Comparison of ENCODE assay signal across 10 mouse cellular contexts in genomic region chr11:16800507-16800906, GRCm38 (mm10). TPM values are rescaled to one million over a fixed set of nuclear protein-coding genes. Genes with fewer than 3 reads are reported as not detected.
A peak's percentile ranks its signal among the peaks of the same experiment; 100 is the strongest.
DNase-seq lines count a peak whose midpoint lies in the region; ATAC-seq and TF ChIP-seq lines count a peak whose summit lies in the region.
"Had no signal": no experiment of that assay in that cellular context is flagged by ENCODE, and none has a peak within 500 bp of the region (broad histone marks: within the 10 kb centered on the region; RNA-seq: fewer than 3 reads in every experiment).

No protein-coding gene starts in this region.

- no peak for TF ChIP-seq CTCF in lung, embryonic 14.5 days (IDR thresholded peaks at IDR 0.05; ENCODE audit: low read depth)

- H3K4me2 ChIP-seq in lung, embryonic 14.5 days = no peak overlapping the region
- H3K4me2 ChIP-seq: neural tube, embryonic 12.5 days had no signal

- H3K36me3 ChIP-seq in lung, embryonic 14.5 days (ENCODE audit: insufficient read depth) = no peaks in the 10 kb centered on the region
- no peaks in the 10 kb centered on the region for H3K36me3 ChIP-seq in hindbrain, embryonic 10.5 days
- H3K36me3 ChIP-seq: neural tube, embryonic 12.5 days had no signal

- peak; percentile 92 for ATAC-seq in lung, embryonic 14.5 days (ENCODE audit: insufficient read depth)

- no peak overlapping the region for H3K9ac ChIP-seq in lung, embryonic 14.5 days
- H3K9ac ChIP-seq: neural tube, embryonic 12.5 days had no signal

- no peaks in the 10 kb centered on the region for H3K9me3 ChIP-seq in lung, embryonic 14.5 days (ENCODE audit: low read depth, low read length)
- H3K9me3 ChIP-seq in hindbrain, embryonic 10.5 days = no peaks in the 10 kb centered on the region
- H3K9me3 ChIP-seq: neural tube, embryonic 12.5 days had no signal

- intact Hi-C loops in heart, postnatal 36 days (cut with DNase I) = no loop called here

- H3K4me3 ChIP-seq in lung, embryonic 14.5 days (ENCODE audit: low read depth, low read length) = no peak overlapping the region
- H3K4me3 ChIP-seq in hindbrain, embryonic 10.5 days = no peak overlapping the region
- H3K4me3 ChIP-seq: neural tube, embryonic 12.5 days had no signal

- H3K27ac ChIP-seq in lung, embryonic 14.5 days (ENCODE audit: low read depth) = no peak overlapping the region
- H3K27ac ChIP-seq in hindbrain, embryonic 10.5 days = no peak overlapping the region
- H3K27ac ChIP-seq: neural tube, embryonic 12.5 days had no signal

- DNase-seq in retina, postnatal 1 day = peak; percentile 34
- DNase-seq in retina, embryonic 14.5 days (ENCODE audit: low spot score) = no peak
- peak; percentile 48 to 52 for DNase-seq in heart, postnatal 36 days
- DNase-seq in lung, embryonic 14.5 days = peak; percentile 80
- DNase-seq in yolk sac, embryonic 10.5 days (ENCODE audit: low spot score) = peak; percentile 73
- no peak for DNase-seq in thymus, postnatal 0 days (ENCODE audit: low spot score)
- DNase-seq in left cerebral cortex, adult 18-20 months (ENCODE audit: low spot score in 2 of 2) = no peak
- DNase-seq in hindbrain, embryonic 10.5 days (ENCODE audit: low spot score) = no peak

- peaks cover 4% of the 10 kb centered on the region; the same call in 1 of the 2 replicates for H3K4me1 ChIP-seq in lung, embryonic 14.5 days (ENCODE audit: insufficient read depth)
- no peaks in the 10 kb centered on the region for H3K4me1 ChIP-seq in hindbrain, embryonic 10.5 days (replicated peaks)
- H3K4me1 ChIP-seq: neural tube, embryonic 12.5 days had no signal

- no peaks in the 10 kb centered on the region for H3K27me3 ChIP-seq in lung, embryonic 14.5 days (ENCODE audit: insufficient read depth, low read length)
- no peaks in the 10 kb centered on the region for H3K27me3 ChIP-seq in hindbrain, embryonic 10.5 days (ENCODE audit: insufficient read depth, poor library complexity, severe bottlenecking)
- H3K27me3 ChIP-seq: CH12.LX; neural tube, embryonic 12.5 days had no signal

- 37% methylated on average over 6 of the region's 6 CpGs for WGBS in lung, embryonic 14.5 days
- 83% methylated on average over 6 of the region's 6 CpGs for WGBS in hindbrain, embryonic 10.5 days

RNA-seq across cellular contexts. Expression of gene Egfr, which starts 48.5 kb away (rescaled TPM):
- 10 to 100 TPM in 1 of 2 experiments, 1 to 10 TPM in 1; 5.5 to 10.5 TPM for total RNA-seq in heart, postnatal 36 days (2021)
- polyA plus RNA-seq in lung, embryonic 14.5 days (2014; fragmentation: Nextera tagmentation; extraction: Ambion mirVana) = 9.2 and 11.5 TPM in 2 replicates
- 4.2 and 8.1 TPM in 2 replicates for polyA plus RNA-seq in thymus, postnatal 0 days (2015; fragmentation: Nextera tagmentation; extraction: Ambion mirVana)
- 10 to 100 TPM in 1 of 2 experiments, 1 to 10 TPM in 1; 10.0 to 14.6 TPM for total RNA-seq in left cerebral cortex, adult 18-20 months (2021)
- 2.0 and 3.9 TPM in 2 replicates for polyA plus RNA-seq in hindbrain, embryonic 10.5 days (2016; fragmentation: Nextera tagmentation; extraction: Ambion mirVana)

Comparison
In these comparisons a context has a peak if more than half of its experiments do, and no peak if none do; other contexts are left out.
1. DNase-seq: peak in retina, postnatal 1 day (single experiment), heart, postnatal 36 days (2 of 2), lung, embryonic 14.5 days (single experiment) and yolk sac, embryonic 10.5 days (single experiment); none in retina, embryonic 14.5 days (single experiment), thymus, postnatal 0 days (single experiment), left cerebral cortex, adult 18-20 months (0 of 2) and hindbrain, embryonic 10.5 days (single experiment).